Mouse (Mus musculus) liver, adult 2 months (tissue): ENCODE measurements around the gene Nup107.

Experiments used
- CTCF ChIP-seq: fragments of 200-500 bp; IDR thresholded peaks from 2 replicates; pipeline ENCODE4 v1.5.1; 2011; ENCODE audit warnings: low read depth, low read length, control low read depth
- POLR2A ChIP-seq: fragments of 200-500 bp; IDR thresholded peaks from 2 replicates; pipeline ENCODE4 v1.6.1; 2011; ENCODE audit warnings: low read length, control low read depth; ENCODE audit not compliant: insufficient read depth; ENCODE audit errors: extremely low read depth

GRCm38 (mm10) chr10:117778951-117779350 is 13.6 kb downstream of the Nup107 start:
- no peak for TF ChIP-seq CTCF
- no peak for TF ChIP-seq POLR2A
